Mouse (Mus musculus): ENCODE data around the gene Itih4. TPM values are rescaled to one million over a fixed set of nuclear protein-coding genes. Genes with fewer than 3 reads are reported as not detected.

Gene Itih4
- total RNA-seq (2021), result under 1 TPM in 1 of 2 experiments, not detected in 1; 0.37 TPM
- long read RNA-seq, result 0 reads

- no peak for DNase-seq (ENCODE audit: low spot score in 2 of 2)
These were observed at the start of gene Itih4 for GRCm38 (mm10) chr14:30886204-30886603. TSS of gene Itih4 (plus strand) at chr14:30886476.

- no peak for DNase-seq (ENCODE audit: low spot score in 2 of 2)
These were observed 48.8 kb upstream of the Itih4 start for GRCm38 (mm10) chr14:30837416-30837996.

GRCm38 (mm10) chr14:30843701-30844100 is 42.6 kb upstream of the Itih4 start:
- no peak for DNase-seq (ENCODE audit: low spot score in 2 of 2)

GRCm38 (mm10) chr14:30850504-30850903 is 35.8 kb upstream of the Itih4 start:
- DNase-seq (ENCODE audit: low spot score in 2 of 2), result no peak

- no peak for DNase-seq (ENCODE audit: low spot score in 2 of 2)
These were observed 34.0 kb upstream of the Itih4 start for GRCm38 (mm10) chr14:30852325-30852724.

- no peak for DNase-seq (ENCODE audit: low spot score in 2 of 2)
These were observed 31.0 kb upstream of the Itih4 start for GRCm38 (mm10) chr14:30855316-30855715.

GRCm38 (mm10) chr14:30856885-30857507 is 29.3 kb upstream of the Itih4 start:
- no peak for DNase-seq (ENCODE audit: low spot score in 2 of 2)

GRCm38 (mm10) chr14:30857990-30858389 is 28.3 kb upstream of the Itih4 start:
- no peak for DNase-seq (ENCODE audit: low spot score in 2 of 2)

- DNase-seq (ENCODE audit: low spot score in 2 of 2), result no peak
These were observed 24.7 kb upstream of the Itih4 start for GRCm38 (mm10) chr14:30861421-30862125.

- DNase-seq (ENCODE audit: low spot score in 2 of 2), result no peak
These were observed 23.9 kb upstream of the Itih4 start for GRCm38 (mm10) chr14:30862368-30862767.

GRCm38 (mm10) chr14:30865311-30865710 is 21.0 kb upstream of the Itih4 start:
- DNase-seq (ENCODE audit: low spot score in 2 of 2), result peak in 1 of 2 experiments; percentile 29

- DNase-seq (ENCODE audit: low spot score in 2 of 2), result peak; percentile 77 to 81
These were observed 19.2 kb upstream of the Itih4 start for GRCm38 (mm10) chr14:30867042-30867441.

- DNase-seq (ENCODE audit: low spot score in 2 of 2), result no peak
These were observed 17.4 kb upstream of the Itih4 start for GRCm38 (mm10) chr14:30868826-30869225.

GRCm38 (mm10) chr14:30869391-30869801 is 16.9 kb upstream of the Itih4 start:
- no peak for DNase-seq (ENCODE audit: low spot score in 2 of 2)

- DNase-seq (ENCODE audit: low spot score in 2 of 2), result no peak
These were observed 15.8 kb upstream of the Itih4 start for GRCm38 (mm10) chr14:30870206-30871147.

GRCm38 (mm10) chr14:30874095-30874700 is 12.1 kb upstream of the Itih4 start:
- DNase-seq (ENCODE audit: low spot score in 2 of 2), result no peak

GRCm38 (mm10) chr14:30875130-30875865 is 11.0 kb upstream of the Itih4 start:
- no peak for DNase-seq (ENCODE audit: low spot score in 2 of 2)

- DNase-seq (ENCODE audit: low spot score in 2 of 2), result no peak
These were observed 10.3 kb upstream of the Itih4 start for GRCm38 (mm10) chr14:30875955-30876354.

- DNase-seq (ENCODE audit: low spot score in 2 of 2), result no peak
These were observed 9.8 kb upstream of the Itih4 start for GRCm38 (mm10) chr14:30876451-30876850.

GRCm38 (mm10) chr14:30877827-30878226 is 8.4 kb upstream of the Itih4 start:
- no peak for DNase-seq (ENCODE audit: low spot score in 2 of 2)
